Mouse (Mus musculus) heart, embryonic 15.5 days (tissue): Measurements from ENCODE around the gene Dact2. TPM values are rescaled to one million over a fixed set of nuclear protein-coding genes. Genes with fewer than 3 reads are reported as not detected.

ENCODE experiments used
- ATAC-seq: fragments of 200-750 bp; cut with Nextera tagmentation; replicated peaks from 2 replicates; pipeline ENCODE4 v1.8.0; 2017; ENCODE audit warnings: low read depth, moderate TSS enrichment; ENCODE audit not compliant: insufficient number of reproducible peaks, insufficient read depth, low FRiP score
- H3K27ac ChIP-seq: fragments of 300-500 bp; sonication (generic); 2 replicates; pipeline ENCODE4 v1.5.1; 2015; ENCODE audit warnings: mild to moderate bottlenecking, inconsistent platforms
- H3K27me3 ChIP-seq: fragments of 300-500 bp; sonication (generic); 2 replicates; pipeline ENCODE4 v1.6.1; 2015; ENCODE audit warnings: inconsistent platforms
- H3K36me3 ChIP-seq: fragments of 300-500 bp; sonication (generic); 2 replicates; pipeline ENCODE4 v1.6.1; 2015; ENCODE audit warnings: mild to moderate bottlenecking, inconsistent platforms
- H3K4me1 ChIP-seq: fragments of 300-500 bp; sonication (generic); replicated peaks from 2 replicates; pipeline ENCODE4 v1.6.1; 2015; ENCODE audit warnings: inconsistent platforms
- H3K4me2 ChIP-seq: fragments of 300-500 bp; sonication (generic); 2 replicates; pipeline ENCODE4 v1.6.1; 2015; ENCODE audit warnings: inconsistent platforms, mild to moderate bottlenecking, moderate library complexity
- H3K4me3 ChIP-seq: fragments of 300-500 bp; sonication (generic); 2 replicates; pipeline ENCODE4 v1.5.1; 2015; ENCODE audit warnings: mild to moderate bottlenecking, inconsistent platforms
- H3K9ac ChIP-seq: fragments of 300-500 bp; sonication (generic); 2 replicates; pipeline ENCODE4 v1.6.1; 2015; ENCODE audit warnings: mild to moderate bottlenecking, inconsistent platforms
- H3K9me3 ChIP-seq: fragments of 300-500 bp; sonication (generic); replicated peaks from 2 replicates; pipeline ENCODE4 v1.6.1; 2016; ENCODE audit warnings: inconsistent platforms
- WGBS: fragments of 180-500 bp; shearing (Covaris S2); methylation state at CpG from one replicate; pipeline ENCODE4 v1.1.7; 2015; ENCODE audit warnings: mixed read lengths; 5-methylcytosine and 5-hydroxymethylcytosine counted together
- polyA plus RNA-seq: library from polyadenylated mRNA; unstranded; fragments of >200 nt; fragmentation: Nextera tagmentation; extraction: Ambion mirVana; gene quantifications from 2 replicates; pipeline ENCODE4 v1.2.1, GENCODE M21; 2015

Dact2 gene
- polyA plus RNA-seq, 1 experiment from 2014 or later = 1.5 TPM

DNA sequence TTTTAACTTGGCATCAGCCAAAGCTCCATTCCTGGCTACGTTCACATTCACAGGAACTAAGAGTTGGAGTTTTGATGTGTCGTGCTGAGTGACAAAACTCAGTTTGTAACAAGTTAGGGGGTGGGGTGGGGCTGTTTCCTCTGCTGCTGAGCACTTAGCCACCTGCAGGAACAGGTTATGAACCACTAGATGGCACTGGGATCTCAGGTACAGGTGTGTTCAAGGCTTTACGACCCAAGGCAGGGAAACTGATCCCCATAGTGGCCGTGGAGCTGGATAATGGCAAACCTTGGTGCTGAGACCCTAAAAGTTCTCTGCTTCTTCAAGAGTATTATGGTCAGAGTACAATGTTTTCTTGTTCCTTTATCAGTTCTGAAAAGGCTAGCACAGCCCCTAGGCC is 29.6 kb upstream of the Dact2 start:
- Histone ChIP-seq H3K27ac (no peak overlapping the region), H3K4me1 (peaks cover 7% of the 10 kb centered on the region), H3K9me3 (no peaks in the 10 kb centered on the region), H3K4me3 (no peak overlapping the region), H3K4me2 (no peak overlapping the region), H3K36me3 (no peaks in the 10 kb centered on the region), H3K27me3 (peaks cover 85% of the 10 kb centered on the region), H3K9ac (no peak overlapping the region)
- ATAC-seq = no peak
- 33% methylated on average over 4 of the region's 4 CpGs for WGBS

GRCm38 (mm10) chr17:14232629-14233028 is 28.5 kb upstream of the Dact2 start:
- Histone ChIP-seq H3K4me3 (no peak overlapping the region), H3K4me1 (peaks cover 7% of the 10 kb centered on the region), H3K27me3 (peaks cover 88% of the 10 kb centered on the region), H3K36me3 (no peaks in the 10 kb centered on the region), H3K9me3 (no peaks in the 10 kb centered on the region), H3K4me2 (no peak overlapping the region), H3K9ac (no peak overlapping the region), H3K27ac (no peak overlapping the region)
- 57% methylated on average over 3 of the region's 3 CpGs for WGBS
- no peak; the same call in 1 of the 2 replicates for ATAC-seq

- H3K9me3 ChIP-seq = no peaks in the 10 kb centered on the region
- H3K4me1 ChIP-seq = peaks cover 7% of the 10 kb centered on the region
- no peak for ATAC-seq
- peaks cover 81% of the 10 kb centered on the region for H3K27me3 ChIP-seq
- H3K4me3 ChIP-seq = no peak overlapping the region
- no peaks in the 10 kb centered on the region for H3K36me3 ChIP-seq
- H3K27ac ChIP-seq = no peak overlapping the region
- no peak overlapping the region for H3K4me2 ChIP-seq
- 13% methylated on average over 13 of the region's 13 CpGs for WGBS
- no peak overlapping the region for H3K9ac ChIP-seq
Measured at GRCm38 (mm10) chr17:14230698-14231430, 26.8 kb upstream of the Dact2 start.

GRCm38 (mm10) chr17:14228381-14228780 is 24.3 kb upstream of the Dact2 start:
- Histone ChIP-seq H3K27me3 (peaks cover 60% of the 10 kb centered on the region), H3K9ac (no peak overlapping the region), H3K9me3 (no peaks in the 10 kb centered on the region), H3K27ac (no peak overlapping the region), H3K4me2 (no peak overlapping the region), H3K36me3 (no peaks in the 10 kb centered on the region), H3K4me3 (no peak overlapping the region), H3K4me1 (peaks cover 7% of the 10 kb centered on the region)
- ATAC-seq = no peak
- 72% methylated on average over 4 of the region's 4 CpGs for WGBS

DNA sequence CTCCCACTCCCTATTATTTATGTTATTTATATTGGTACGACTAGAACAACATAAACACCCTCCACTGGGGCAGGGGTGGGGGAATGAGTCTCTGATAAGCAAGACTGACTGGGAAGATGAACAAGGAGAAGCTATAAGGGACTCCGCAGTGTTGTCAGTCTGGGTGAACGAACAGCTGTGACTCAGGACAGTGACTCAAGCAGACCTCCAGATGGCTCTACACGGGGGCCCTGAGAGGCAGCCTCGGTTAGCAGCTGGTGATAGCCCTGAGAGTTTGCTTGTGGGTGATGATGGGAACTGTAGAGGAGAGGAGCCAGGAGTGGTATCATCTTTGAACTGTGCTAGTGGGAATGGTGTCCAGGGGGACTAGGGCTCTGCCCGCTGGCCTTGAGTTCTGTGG is 23.5 kb upstream of the Dact2 start:
- H3K27me3 ChIP-seq = peaks cover 61% of the 10 kb centered on the region

DNA sequence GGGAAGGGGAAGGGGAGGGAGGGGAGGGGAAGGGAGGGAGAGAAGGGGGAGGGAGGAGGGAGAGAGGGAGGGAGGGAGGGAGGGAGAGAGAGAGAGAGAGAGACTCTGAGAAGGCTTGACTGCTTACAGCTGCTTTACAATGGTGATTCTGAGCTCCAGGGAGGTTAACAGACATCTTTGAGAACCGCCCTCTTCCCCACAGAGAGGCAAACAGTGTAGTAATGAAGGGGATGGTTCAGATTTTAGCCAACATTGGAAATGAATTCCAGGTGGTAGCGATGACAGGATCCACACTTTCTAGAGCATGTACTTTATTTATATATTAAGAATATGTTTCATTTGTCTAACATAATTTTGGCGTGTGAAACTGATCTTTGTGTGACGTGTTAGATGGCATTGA is 22.7 kb upstream of the Dact2 start:
- Histone ChIP-seq H3K4me3 (no peak overlapping the region), H3K9ac (no peak overlapping the region), H3K27ac (no peak overlapping the region), H3K9me3 (no peaks in the 10 kb centered on the region), H3K36me3 (no peaks in the 10 kb centered on the region), H3K4me2 (no peak overlapping the region), H3K4me1 (peaks cover 7% of the 10 kb centered on the region), H3K27me3 (peaks cover 58% of the 10 kb centered on the region)
- 25% methylated on average over 4 of the region's 4 CpGs for WGBS
- ATAC-seq = no peak

More for the DNA sequence above, 23.5 kb upstream of the Dact2 start:
- ATAC-seq = no peak
- Histone ChIP-seq H3K36me3 (no peaks in the 10 kb centered on the region), H3K9me3 (no peaks in the 10 kb centered on the region), H3K4me1 (peaks cover 7% of the 10 kb centered on the region), H3K4me3 (no peak overlapping the region), H3K27ac (no peak overlapping the region), H3K9ac (no peak overlapping the region), H3K4me2 (no peak overlapping the region)
- WGBS = 16% methylated on average over 6 of the region's 6 CpGs

DNA sequence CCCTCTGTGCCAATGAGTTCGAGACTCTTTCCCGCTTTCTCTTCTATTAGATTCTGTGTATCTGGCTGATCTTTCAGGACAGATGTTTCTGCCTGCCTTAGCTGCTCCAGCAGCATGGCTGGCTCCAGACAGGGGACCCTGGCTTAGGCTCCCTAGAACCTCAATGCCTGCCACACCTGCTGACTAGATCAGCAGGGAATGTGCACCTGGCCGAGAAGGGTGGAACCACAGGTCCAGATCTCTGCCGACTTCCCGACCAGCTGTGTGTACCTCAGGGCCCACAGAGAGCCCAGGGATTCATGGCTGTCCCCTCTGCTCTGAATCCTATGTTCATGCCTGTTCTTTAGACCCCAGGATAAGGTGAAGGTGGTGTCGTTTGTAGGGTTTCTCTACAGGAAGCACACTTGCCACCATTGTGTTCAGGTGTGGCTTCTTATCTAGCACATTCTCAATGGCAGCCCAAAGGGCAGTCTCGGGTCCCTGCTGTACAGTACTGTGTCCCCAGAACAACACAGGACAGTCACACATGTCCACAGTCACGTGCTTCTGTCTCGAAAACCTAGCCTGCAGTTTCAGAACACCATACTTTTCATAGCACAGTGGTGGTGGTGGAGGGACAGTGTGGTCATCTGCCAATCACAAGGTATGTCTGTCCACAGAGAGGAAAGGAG is 22.0 kb upstream of the Dact2 start:
- no peak for ATAC-seq
- WGBS = 55% methylated on average over 9 of the region's 9 CpGs

DNA sequence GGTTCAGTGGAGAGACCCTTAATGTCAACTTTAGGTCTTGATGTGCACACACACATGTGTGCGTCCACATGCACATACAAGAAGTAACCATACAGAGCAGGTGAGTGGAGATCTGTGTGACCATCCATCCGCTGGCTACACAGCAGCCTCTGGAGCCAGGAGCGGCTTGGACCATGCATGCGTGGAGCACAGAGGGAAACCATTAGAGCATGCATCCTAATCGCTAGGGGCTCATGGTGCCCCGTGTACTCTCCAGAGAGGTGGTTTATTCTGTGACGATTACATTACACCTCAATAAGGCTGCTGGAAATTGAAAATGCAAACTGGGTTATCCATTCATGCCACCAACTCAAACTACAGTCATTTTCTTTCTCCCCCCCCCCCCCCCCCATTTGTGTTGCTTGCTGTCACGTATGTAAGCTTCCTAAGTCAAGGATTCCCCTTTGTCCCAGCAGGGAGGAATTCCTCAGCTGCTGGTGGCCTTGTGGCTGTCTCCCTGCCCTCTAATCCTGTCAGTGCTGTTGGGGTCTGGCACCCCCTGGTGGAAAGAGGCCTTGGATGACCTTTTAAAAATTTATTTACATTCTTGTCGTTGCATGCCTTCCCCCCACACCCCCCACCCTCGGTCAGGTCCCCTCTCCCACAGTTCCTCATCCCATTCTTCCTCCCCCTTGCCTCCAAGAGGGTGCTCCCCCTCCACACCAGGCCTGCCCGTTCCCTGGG is 17.9 kb upstream of the Dact2 start:
- no peak overlapping the region for H3K4me2 ChIP-seq
- no peak for ATAC-seq
- H3K36me3 ChIP-seq = no peaks in the 10 kb centered on the region
- H3K9me3 ChIP-seq = no peaks in the 10 kb centered on the region
- WGBS = 28% methylated on average over 11 of the region's 11 CpGs
- no peak overlapping the region for H3K9ac ChIP-seq
- no peak overlapping the region for H3K27ac ChIP-seq
- H3K4me3 ChIP-seq = no peak overlapping the region
- H3K4me1 ChIP-seq = no peaks in the 10 kb centered on the region
- peaks cover 21% of the 10 kb centered on the region for H3K27me3 ChIP-seq

More for the DNA sequence above, 22.0 kb upstream of the Dact2 start:
- no peak overlapping the region for H3K4me2 ChIP-seq
- no peaks in the 10 kb centered on the region for H3K9me3 ChIP-seq
- H3K36me3 ChIP-seq = no peaks in the 10 kb centered on the region
- no peak overlapping the region for H3K9ac ChIP-seq
- no peak overlapping the region for H3K27ac ChIP-seq
- peaks cover 4% of the 10 kb centered on the region for H3K4me1 ChIP-seq
- H3K4me3 ChIP-seq = no peak overlapping the region
- peaks cover 56% of the 10 kb centered on the region for H3K27me3 ChIP-seq

DNA sequence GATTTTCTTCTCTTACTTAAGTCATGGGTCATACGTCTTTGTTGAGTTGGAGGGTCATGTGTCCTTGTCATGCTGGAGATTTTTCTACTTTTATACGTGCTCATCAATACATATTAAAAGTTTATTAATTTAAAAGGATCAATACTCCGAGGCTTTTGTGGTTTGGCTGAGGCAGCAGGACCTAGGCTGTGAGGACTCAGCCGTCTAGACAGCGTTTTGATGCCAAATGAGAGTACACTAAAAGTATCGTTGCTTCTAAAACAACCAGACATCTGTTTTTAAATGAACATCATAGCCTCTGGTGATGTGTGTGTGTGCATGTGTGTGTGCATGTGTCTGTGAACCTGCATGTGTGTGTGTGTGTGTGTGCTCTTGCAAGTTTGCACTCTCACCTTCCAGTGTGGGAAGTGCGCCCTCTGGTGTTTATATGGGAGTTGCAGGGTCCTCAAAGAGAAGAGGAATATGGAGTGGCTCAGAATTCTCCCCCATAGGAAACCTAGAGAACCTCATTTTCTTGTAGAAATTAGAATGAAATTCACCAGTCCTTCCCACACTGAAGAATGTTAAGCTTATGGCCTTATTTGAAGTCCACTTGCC is 16.6 kb upstream of the Dact2 start:
- H3K4me2 ChIP-seq = no peak overlapping the region
- 60% methylated on average over 7 of the region's 7 CpGs for WGBS
- H3K9me3 ChIP-seq = no peaks in the 10 kb centered on the region
- no peak overlapping the region for H3K4me3 ChIP-seq
- H3K27me3 ChIP-seq = peaks cover 15% of the 10 kb centered on the region
- no peak overlapping the region for H3K27ac ChIP-seq
- no peaks in the 10 kb centered on the region for H3K36me3 ChIP-seq
- no peak overlapping the region for H3K9ac ChIP-seq
- no peak for ATAC-seq
- no peaks in the 10 kb centered on the region for H3K4me1 ChIP-seq

DNA sequence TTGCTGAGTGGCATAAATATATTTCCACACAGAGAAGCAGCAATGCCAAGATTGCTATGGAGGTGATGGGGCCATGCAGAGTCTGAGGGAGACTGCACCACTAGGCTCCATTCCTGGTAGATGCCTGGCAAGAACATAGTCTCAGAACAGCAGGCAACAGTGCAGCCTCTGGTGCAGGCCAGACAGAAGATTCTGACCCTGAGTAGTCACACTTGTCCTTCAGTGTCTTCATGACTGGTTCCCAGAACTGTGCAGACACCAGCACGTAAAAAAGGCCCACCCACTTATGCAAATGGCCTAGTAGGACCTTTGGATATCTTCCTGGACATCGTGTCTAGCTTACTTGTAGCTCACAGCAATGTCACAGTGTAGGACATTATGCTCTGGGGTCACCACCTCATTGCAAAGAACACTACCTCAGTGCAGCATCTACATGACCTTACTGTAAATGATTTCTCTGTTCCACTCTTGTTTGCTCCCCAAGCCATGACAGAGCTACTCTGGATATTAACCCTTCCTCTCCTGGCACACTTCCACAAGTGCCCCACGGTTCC is 9.9 kb upstream of the Dact2 start:
- Histone ChIP-seq H3K4me3 (no peak overlapping the region), H3K4me1 (no peaks in the 10 kb centered on the region), H3K36me3 (no peaks in the 10 kb centered on the region), H3K9me3 (no peaks in the 10 kb centered on the region), H3K4me2 (no peak overlapping the region), H3K27ac (no peak overlapping the region), H3K9ac (no peak overlapping the region), H3K27me3 (no peaks in the 10 kb centered on the region; the same call in 1 of the 2 replicates)
- ATAC-seq = no peak
- 50% methylated on average over 3 of the region's 3 CpGs for WGBS

DNA sequence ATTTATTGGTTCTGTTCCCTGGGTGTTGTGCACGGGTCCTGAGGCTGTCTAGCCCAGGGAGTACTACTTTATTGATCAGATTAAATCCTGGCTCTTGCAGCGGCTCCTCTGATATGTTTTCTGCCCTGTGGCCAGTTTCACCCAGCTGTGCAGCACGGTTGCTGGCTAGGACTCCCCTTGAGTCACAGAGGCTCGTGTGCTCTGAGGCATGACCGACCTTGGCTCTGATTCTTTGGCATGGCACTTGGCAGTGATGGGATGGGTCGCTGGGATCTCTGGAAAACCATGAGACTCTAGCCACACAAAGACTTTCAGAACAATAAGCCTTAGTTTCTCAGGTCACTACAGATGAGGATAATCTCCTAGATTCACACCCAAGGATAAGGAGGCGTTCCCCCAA is 8.7 kb upstream of the Dact2 start:
- 78% methylated on average over 7 of the region's 7 CpGs for WGBS
- H3K36me3 ChIP-seq = no peaks in the 10 kb centered on the region
- no peak overlapping the region for H3K4me2 ChIP-seq
- no peak overlapping the region for H3K9ac ChIP-seq
- no peak overlapping the region for H3K4me3 ChIP-seq
- H3K27me3 ChIP-seq = peaks cover 4% of the 10 kb centered on the region
- ATAC-seq = no peak
- no peak overlapping the region for H3K27ac ChIP-seq
- H3K4me1 ChIP-seq = no peaks in the 10 kb centered on the region
- H3K9me3 ChIP-seq = no peaks in the 10 kb centered on the region
